Mouse (Mus musculus): ENCODE measurements around the gene Banp. TPM values are rescaled to one million over a fixed set of nuclear protein-coding genes. Genes with fewer than 3 reads are reported as not detected.
A peak's percentile ranks its signal among the peaks of the same experiment; 100 is the strongest.

Gene Banp
- polyA plus RNA-seq, 1 experiment from 2014 or later: 64.6 TPM

GRCm38 (mm10) chr8:122003646-122004045 is 54.1 kb downstream of the Banp start:
- Histone ChIP-seq H3K27me3 (ENCODE audit: low read depth, poor library complexity, severe bottlenecking) (no peaks in the 10 kb centered on the region), H3K4me3 (no peak overlapping the region), H3K27ac (replicated peaks) (peak overlapping the region; percentile 70), H3K9me3 (replicated peaks) (no peaks in the 10 kb centered on the region), H3K4me1 (peaks cover 11% of the 10 kb centered on the region), H3K36me3 (peaks cover 91% of the 10 kb centered on the region)
- DNase-seq (ENCODE audit: low spot score): no peak
- 90% methylated on average over 8 of the region's 8 CpGs for WGBS

- peaks cover 11% of the 10 kb centered on the region for H3K4me1 ChIP-seq
- peak overlapping the region; percentile 70 for H3K27ac ChIP-seq (replicated peaks)
- 88% methylated on average over 5 of the region's 5 CpGs for WGBS
- no peaks in the 10 kb centered on the region for H3K9me3 ChIP-seq (replicated peaks)
- DNase-seq (ENCODE audit: low spot score): no peak
- H3K36me3 ChIP-seq: peaks cover 91% of the 10 kb centered on the region
- H3K4me3 ChIP-seq: no peak overlapping the region
- no peaks in the 10 kb centered on the region for H3K27me3 ChIP-seq (ENCODE audit: low read depth, poor library complexity, severe bottlenecking)
These were observed 54.6 kb downstream of the Banp start for GRCm38 (mm10) chr8:122004131-122004530.

GRCm38 (mm10) chr8:122005422-122006204 is 56.1 kb downstream of the Banp start:
- H3K27me3 ChIP-seq (ENCODE audit: low read depth, poor library complexity, severe bottlenecking): no peaks in the 10 kb centered on the region
- H3K9me3 ChIP-seq (replicated peaks): no peaks in the 10 kb centered on the region
- no peak for DNase-seq (ENCODE audit: low spot score)
- H3K4me3 ChIP-seq: no peak overlapping the region
- peaks cover 88% of the 10 kb centered on the region for H3K36me3 ChIP-seq
- peaks cover 12% of the 10 kb centered on the region for H3K4me1 ChIP-seq
- 85% methylated on average over 25 of the region's 25 CpGs for WGBS
- no peak overlapping the region for H3K27ac ChIP-seq (replicated peaks)

- 94% methylated on average over 13 of the region's 13 CpGs for WGBS
- peak overlapping the region; percentile 57 for H3K27ac ChIP-seq (replicated peaks)
- no peaks in the 10 kb centered on the region for H3K27me3 ChIP-seq (ENCODE audit: low read depth, poor library complexity, severe bottlenecking)
- peaks cover 87% of the 10 kb centered on the region for H3K36me3 ChIP-seq
- H3K4me1 ChIP-seq: peaks cover 18% of the 10 kb centered on the region
- H3K9me3 ChIP-seq (replicated peaks): no peaks in the 10 kb centered on the region
- H3K4me3 ChIP-seq: no peak overlapping the region
- DNase-seq (ENCODE audit: low spot score): no peak
These were observed 57.3 kb downstream of the Banp start for GRCm38 (mm10) chr8:122006688-122007484.

- H3K4me3 ChIP-seq: no peak overlapping the region
- H3K9me3 ChIP-seq (replicated peaks): no peaks in the 10 kb centered on the region
- H3K27me3 ChIP-seq (ENCODE audit: low read depth, poor library complexity, severe bottlenecking): no peaks in the 10 kb centered on the region
- peaks cover 18% of the 10 kb centered on the region for H3K4me1 ChIP-seq
- DNase-seq (ENCODE audit: low spot score): no peak
- 87% methylated on average over 5 of the region's 5 CpGs for WGBS
- H3K27ac ChIP-seq (replicated peaks): no peak overlapping the region
- peaks cover 87% of the 10 kb centered on the region for H3K36me3 ChIP-seq
These were observed 58.8 kb downstream of the Banp start for GRCm38 (mm10) chr8:122008395-122008794.

GRCm38 (mm10) chr8:122010638-122011037 is 61.1 kb downstream of the Banp start:
- 91% methylated on average over 5 of the region's 5 CpGs for WGBS
- H3K27me3 ChIP-seq (ENCODE audit: low read depth, poor library complexity, severe bottlenecking): no peaks in the 10 kb centered on the region
- peaks cover 91% of the 10 kb centered on the region for H3K36me3 ChIP-seq
- no peak for DNase-seq (ENCODE audit: low spot score)
- H3K9me3 ChIP-seq (replicated peaks): no peaks in the 10 kb centered on the region
- H3K4me3 ChIP-seq: no peak overlapping the region
- peaks cover 14% of the 10 kb centered on the region for H3K4me1 ChIP-seq
- no peak overlapping the region for H3K27ac ChIP-seq (replicated peaks)

GRCm38 (mm10) chr8:122011066-122011588 is 61.6 kb downstream of the Banp start:
- DNase-seq (ENCODE audit: low spot score): no peak
- Histone ChIP-seq H3K4me1 (peaks cover 14% of the 10 kb centered on the region), H3K9me3 (replicated peaks) (no peaks in the 10 kb centered on the region), H3K4me3 (no peak overlapping the region), H3K27ac (replicated peaks) (no peak overlapping the region), H3K36me3 (peaks cover 92% of the 10 kb centered on the region), H3K27me3 (ENCODE audit: low read depth, poor library complexity, severe bottlenecking) (no peaks in the 10 kb centered on the region)
- WGBS: 73% methylated on average over 7 of the region's 7 CpGs

GRCm38 (mm10) chr8:122014606-122015005 is 65.1 kb downstream of the Banp start:
- no peak for DNase-seq (ENCODE audit: low spot score)
- no peak overlapping the region for H3K4me3 ChIP-seq
- 0 out of 2 replicates have a peak overlapping the region, but pooled peaks have one; percentile 23 for H3K27ac ChIP-seq (replicated peaks)
- H3K36me3 ChIP-seq: peaks cover 92% of the 10 kb centered on the region
- H3K9me3 ChIP-seq (replicated peaks): no peaks in the 10 kb centered on the region
- WGBS: 74% methylated on average over 3 of the region's 3 CpGs
- no peaks in the 10 kb centered on the region for H3K27me3 ChIP-seq (ENCODE audit: low read depth, poor library complexity, severe bottlenecking)
- H3K4me1 ChIP-seq: peaks cover 18% of the 10 kb centered on the region

- H3K36me3 ChIP-seq: peaks cover 93% of the 10 kb centered on the region
- no peaks in the 10 kb centered on the region for H3K9me3 ChIP-seq (replicated peaks)
- H3K27me3 ChIP-seq (ENCODE audit: low read depth, poor library complexity, severe bottlenecking): no peaks in the 10 kb centered on the region
- H3K4me1 ChIP-seq: peaks cover 11% of the 10 kb centered on the region
- DNase-seq (ENCODE audit: low spot score): no peak
- H3K4me3 ChIP-seq: no peak overlapping the region
- H3K27ac ChIP-seq (replicated peaks): no peak overlapping the region
- 86% methylated on average over 22 of the region's 22 CpGs for WGBS
These were observed 68.7 kb downstream of the Banp start for GRCm38 (mm10) chr8:122018046-122018831.

GRCm38 (mm10) chr8:122019162-122019561 is 69.6 kb downstream of the Banp start:
- 90% methylated on average over 1 of the region's 1 CpGs for WGBS
- peaks cover 93% of the 10 kb centered on the region for H3K36me3 ChIP-seq

GRCm38 (mm10) chr8:122020050-122020771 is 70.7 kb downstream of the Banp start:
- Histone ChIP-seq H3K9me3 (replicated peaks) (no peaks in the 10 kb centered on the region), H3K4me3 (no peak overlapping the region), H3K4me1 (0 out of 2 replicates have a peak, but pooled peaks cover 4% of the 10 kb centered on the region), H3K27me3 (ENCODE audit: low read depth, poor library complexity, severe bottlenecking) (no peaks in the 10 kb centered on the region), H3K36me3 (peaks cover 96% of the 10 kb centered on the region), H3K27ac (replicated peaks) (no peak overlapping the region)
- DNase-seq (ENCODE audit: low spot score): no peak
- 89% methylated on average over 8 of the region's 8 CpGs for WGBS

More at GRCm38 (mm10) chr8:122019162-122019561, 69.6 kb downstream of the Banp start:
- H3K9me3 ChIP-seq (replicated peaks): no peaks in the 10 kb centered on the region
- H3K27me3 ChIP-seq (ENCODE audit: low read depth, poor library complexity, severe bottlenecking): no peaks in the 10 kb centered on the region
- H3K4me3 ChIP-seq: no peak overlapping the region
- DNase-seq (ENCODE audit: low spot score): no peak
- H3K27ac ChIP-seq (replicated peaks): no peak overlapping the region
- peaks cover 8% of the 10 kb centered on the region for H3K4me1 ChIP-seq

- no peak for DNase-seq (ENCODE audit: low spot score)
- WGBS: 87% methylated on average over 2 of the region's 2 CpGs
- H3K36me3 ChIP-seq: peaks cover 96% of the 10 kb centered on the region
- H3K4me3 ChIP-seq: no peak overlapping the region
- H3K4me1 ChIP-seq: 0 out of 2 replicates have a peak, but pooled peaks cover 4% of the 10 kb centered on the region
- H3K27ac ChIP-seq (replicated peaks): no peak overlapping the region
- no peaks in the 10 kb centered on the region for H3K27me3 ChIP-seq (ENCODE audit: low read depth, poor library complexity, severe bottlenecking)
- H3K9me3 ChIP-seq (replicated peaks): no peaks in the 10 kb centered on the region
These were observed 72.2 kb downstream of the Banp start for GRCm38 (mm10) chr8:122021725-122022124.

All from midbrain, embryonic 10.5 days (tissue).